17 mouse cellular contexts compared by ENCODE assay signal in genomic region chr11:53758033-53758432, GRCm38 (mm10). TPM values are rescaled to one million over a fixed set of nuclear protein-coding genes. Genes with fewer than 3 reads are reported as not detected.
DNase-seq lines count a peak whose midpoint lies in the region; ATAC-seq and TF ChIP-seq lines count a peak whose summit lies in the region.
"Not testable (repeated sequence)": the region's sequence is repeated elsewhere in the genome, so short reads cannot be mapped to it uniquely, and the experiment has no call there.
"Had no signal": no experiment of that assay in that cellular context is flagged by ENCODE, and none has a peak within 500 bp of the region (broad histone marks: within the 10 kb centered on the region; RNA-seq: fewer than 3 reads in every experiment).

No protein-coding gene starts in this region.

- ATAC-seq in intestine, postnatal 0 days; liver, postnatal 0 days: not testable (repeated sequence)
- ATAC-seq in megakaryocyte progenitor cell, adult 5-6 weeks (replicated peaks; ENCODE audit: poor library complexity), result 0 out of 2 replicates have a peak, but pooled peaks have one; percentile 56

- H3K4me1 ChIP-seq in MEL (ENCODE audit: control insufficient read depth in 1 of 2, insufficient read depth in 2 of 2, low read length in 2 of 2); cortical plate, adult 2 months (ENCODE audit: control insufficient read depth, insufficient read depth, low read length); spleen, adult 2 months (ENCODE audit: control insufficient read depth, insufficient read depth, insufficient read length): not testable (repeated sequence)
- H3K4me1 ChIP-seq in intestine, postnatal 0 days (replicated peaks; ENCODE audit: control insufficient read depth, insufficient read depth, low read length), result peaks cover 25% of the 10 kb centered on the region
- H3K4me1 ChIP-seq in liver, postnatal 0 days (ENCODE audit: insufficient read depth), result peaks cover 21% of the 10 kb centered on the region

- peak; percentile 39 to 61 (median 60) for TF ChIP-seq CTCF in MEL (IDR thresholded peaks at IDR 0.05 in 2 of 3, conservative IDR thresholded peaks at IDR 0.05 in 1 of 3; ENCODE audit: control insufficient read depth in 1 of 3, insufficient read depth in 1 of 3, low read depth in 2 of 3, low read length in 3 of 3, poor library complexity in 1 of 3, severe bottlenecking in 1 of 3)
- TF ChIP-seq CTCF in cortical plate, adult 2 months (IDR thresholded peaks at IDR 0.05; ENCODE audit: extremely low read depth, insufficient read depth, low read length), result peak; percentile 43
- peak; percentile 68 for TF ChIP-seq CTCF in intestine, postnatal 0 days (IDR thresholded peaks at IDR 0.05; ENCODE audit: low read depth)
- TF ChIP-seq CTCF in liver, postnatal 0 days (IDR thresholded peaks at IDR 0.05; ENCODE audit: low read depth), result peak; percentile 67
- peak; percentile 45; the same call in 1 of the 2 replicates for TF ChIP-seq CTCF in spleen, adult 2 months (IDR thresholded peaks at IDR 0.05; ENCODE audit: extremely low read depth, insufficient read depth, insufficient read length, insufficient replicate concordance)

- H3K36me3 ChIP-seq in MEL (ENCODE audit: control insufficient read depth in 1 of 2, insufficient read depth in 2 of 2, low read length in 2 of 2); intestine, postnatal 0 days (ENCODE audit: control insufficient read depth, insufficient read depth); liver, postnatal 0 days (replicated peaks; ENCODE audit: insufficient read depth, low read length); spleen, adult 2 months (ENCODE audit: control insufficient read depth, insufficient read depth, low read length): not testable (repeated sequence)

- not testable (repeated sequence) for H3K4me2 ChIP-seq in intestine, postnatal 0 days (replicated peaks; ENCODE audit: low read depth); liver, postnatal 0 days (ENCODE audit: low read depth, low read length)

- not testable (repeated sequence) for H3K4me3 ChIP-seq in MEL (ENCODE audit: control insufficient read depth in 1 of 2, insufficient read depth in 1 of 2, low read depth in 2 of 2, low read length in 2 of 2); cortical plate, adult 2 months (ENCODE audit: insufficient read depth, low read length); intestine, postnatal 0 days (ENCODE audit: low read depth, low read length); liver, postnatal 0 days (ENCODE audit: low read depth, low read length); spleen, adult 2 months (ENCODE audit: extremely low read depth, insufficient read depth, insufficient read length)

- not testable (repeated sequence) for TF ChIP-seq EP300 in MEL (IDR thresholded peaks at IDR 0.05; ENCODE audit: low read depth in 1 of 2, low read length in 2 of 2); liver, postnatal 0 days (IDR thresholded peaks at IDR 0.05; ENCODE audit: low read depth)

- H3K9ac ChIP-seq in MEL (ENCODE audit: control insufficient read depth, low read depth, low read length, poor library complexity, severe bottlenecking); intestine, postnatal 0 days (ENCODE audit: low read depth, low read length); liver, postnatal 0 days (replicated peaks): not testable (repeated sequence)

- peak; percentile 58 for DNase-seq in A20 (ENCODE audit: low read depth, low spot score)
- DNase-seq in MEL (ENCODE audit: low read depth, low spot score), result peak; percentile 32
- peak; percentile 93 for DNase-seq in heart, adult 11 months
- DNase-seq in liver, postnatal 0 days; spleen, adult 2 months (ENCODE audit: low read depth in 1 of 2, low spot score in 2 of 2): not testable (repeated sequence)

- TF ChIP-seq POLR2A in MEL (IDR thresholded peaks at IDR 0.05; ENCODE audit: control insufficient read depth in 1 of 2, insufficient read depth in 1 of 2, low read depth in 1 of 2, low read length in 2 of 2, poor library complexity in 1 of 2); cortical plate, adult 2 months (IDR thresholded peaks at IDR 0.05; ENCODE audit: extremely low read depth, insufficient read depth, low read length); spleen, adult 2 months (IDR thresholded peaks at IDR 0.05; ENCODE audit: low read depth, low read length): not testable (repeated sequence)

- 51% methylated on average over 8 of the region's 9 CpGs for WGBS in intestine, postnatal 0 days
- 68% methylated on average over 7 of the region's 9 CpGs for WGBS in liver, postnatal 0 days (ENCODE audit: insufficient replicate concordance)
- WGBS in spleen, adult 2 months, result 80% methylated on average over 9 of the region's 9 CpGs

- H3K9me3 ChIP-seq in MEL (replicated peaks; ENCODE audit: insufficient read depth, low read length); intestine, postnatal 0 days (ENCODE audit: control insufficient read depth); liver, postnatal 0 days (ENCODE audit: low read length): not testable (repeated sequence)

- TF ChIP-seq RAD21 in MEL (IDR thresholded peaks at IDR 0.05; ENCODE audit: low read depth, low read length), result peak; percentile 55

- H3K27me3 ChIP-seq in MEL (ENCODE audit: control insufficient read depth in 1 of 2, insufficient read depth in 2 of 2, low read length in 2 of 2); intestine, postnatal 0 days (replicated peaks; ENCODE audit: control insufficient read depth, insufficient read depth, low read length); liver, postnatal 0 days (ENCODE audit: insufficient read depth, low read length); spleen, adult 2 months (ENCODE audit: control insufficient read depth, insufficient read depth, low read length): not testable (repeated sequence)

- not testable (repeated sequence) for H3K27ac ChIP-seq in MEL (ENCODE audit: control insufficient read depth, low read depth, low read length); cortical plate, adult 2 months (ENCODE audit: insufficient read depth, low read length); liver, postnatal 0 days (ENCODE audit: low read depth); spleen, adult 2 months (ENCODE audit: insufficient read depth, low read length)
- peak overlapping the region; percentile 95 for H3K27ac ChIP-seq in intestine, postnatal 0 days (ENCODE audit: low read depth, low read length)

- not testable (repeated sequence) for H3K79me2 ChIP-seq in MEL (ENCODE audit: control insufficient read depth, insufficient read depth, low read length, poor library complexity)

TF ChIP-seq in MEL, 35 proteins besides CTCF, POLR2A, EP300 and RAD21:
- TF ChIP-seq ZNF384 (IDR thresholded peaks at IDR 0.05; ENCODE audit: low read depth, low read length) (peak; percentile 82), SMC3 (IDR thresholded peaks at IDR 0.05; ENCODE audit: low read depth, low read length) (peak; percentile 37)

RNA-seq across cellular contexts. Expression of gene Irf1, which starts 11.8 kb away (rescaled TPM):
- total RNA-seq in MEL (2012; rRNA removed), result 0.46 and 0.73 TPM in 2 replicates
- polyA plus RNA-seq in MEL (2012; ENCODE audit: insufficient read depth in 1 of 2, insufficient read length in 2 of 2, low read depth in 1 of 2, low replicate concordance in 2 of 2, missing spikeins in 1 of 2), result 1 to 10 TPM in 1 of 2 experiments, not detected in 1; 1.9 TPM
- polyA plus RNA-seq in cortical plate, adult 2 months (2012; rRNA removed), result 10.9 and 13.8 TPM in 2 replicates
- polyA plus RNA-seq in intestine, postnatal 0 days (2015; fragmentation: Nextera tagmentation; extraction: Ambion mirVana), result 64.3 and 76.1 TPM in 2 replicates
- 22.0 and 24.5 TPM in 2 replicates for polyA plus RNA-seq in liver, postnatal 0 days (2015; fragmentation: Nextera tagmentation; extraction: Ambion mirVana)
- total RNA-seq in megakaryocyte progenitor cell, adult 5-6 weeks (2015), result 25.0 and 29.8 TPM in 2 replicates
- 32.9 and 46.8 TPM in 2 replicates for total RNA-seq in megakaryocyte progenitor cell, adult 5-6 weeks (2017)
- 111 and 222 TPM in 2 replicates for polyA plus RNA-seq in spleen, adult 2 months (2012; rRNA removed)

RNA-seq across cellular contexts. Expression of gene Gm17334, which starts 15.0 kb away (rescaled TPM):
- total RNA-seq in MEL (2012; rRNA removed), result not detected in 2 replicates
- polyA plus RNA-seq in MEL (2012; ENCODE audit: insufficient read depth in 1 of 2, insufficient read length in 2 of 2, low read depth in 1 of 2, low replicate concordance in 2 of 2, missing spikeins in 1 of 2), result not detected
- 1.4 and 2.3 TPM in 2 replicates for polyA plus RNA-seq in cortical plate, adult 2 months (2012; rRNA removed)
- polyA plus RNA-seq in intestine, postnatal 0 days (2015; fragmentation: Nextera tagmentation; extraction: Ambion mirVana), result 0.17 and 0.67 TPM in 2 replicates
- 0.12 and 0.23 TPM in 2 replicates for polyA plus RNA-seq in liver, postnatal 0 days (2015; fragmentation: Nextera tagmentation; extraction: Ambion mirVana)
- total RNA-seq in megakaryocyte progenitor cell, adult 5-6 weeks (2015), result not detected in 2 replicates
- total RNA-seq in megakaryocyte progenitor cell, adult 5-6 weeks (2017), result 0.37 TPM in 1 of 2 replicates, not detected in the other
- polyA plus RNA-seq in spleen, adult 2 months (2012; rRNA removed), result 1.2 TPM in 2 replicates
- polyA plus RNA-seq: forebrain, embryonic 15.5 days; hindbrain, embryonic 16.5 days; midbrain, embryonic 10.5 days had no signal

RNA-seq across cellular contexts. Expression of gene Il5, which starts 37.4 kb away (rescaled TPM):
- not detected in 2 replicates for total RNA-seq in MEL (2012; rRNA removed)
- not detected for polyA plus RNA-seq in MEL (2012; ENCODE audit: insufficient read depth in 1 of 2, insufficient read length in 2 of 2, low read depth in 1 of 2, low replicate concordance in 2 of 2, missing spikeins in 1 of 2)
- polyA plus RNA-seq in cortical plate, adult 2 months (2012; rRNA removed), result 0.15 and 0.34 TPM in 2 replicates
- polyA plus RNA-seq in intestine, postnatal 0 days (2015; fragmentation: Nextera tagmentation; extraction: Ambion mirVana), result not detected in 2 replicates
- not detected in 2 replicates for polyA plus RNA-seq in liver, postnatal 0 days (2015; fragmentation: Nextera tagmentation; extraction: Ambion mirVana)
- total RNA-seq in megakaryocyte progenitor cell, adult 5-6 weeks (2015), result not detected in 2 replicates
- total RNA-seq in megakaryocyte progenitor cell, adult 5-6 weeks (2017), result not detected in 2 replicates
- polyA plus RNA-seq in spleen, adult 2 months (2012; rRNA removed), result not detected in 2 replicates
- total RNA-seq: adrenal gland, adult 8-10 months; gastrocnemius, adult 8-10 months; heart, postnatal 36 days had no signal
- polyA plus RNA-seq: forebrain, embryonic 15.5 days; heart, embryonic 11.5 days; hindbrain, embryonic 16.5 days; kidney, embryonic 16.5 days; limb, embryonic 13.5 days; midbrain, embryonic 10.5 days had no signal

RNA-seq across cellular contexts. Expression of gene Rad50, which starts 50.9 kb away (rescaled TPM):
- 41.2 and 44.6 TPM in 2 replicates for total RNA-seq in MEL (2012; rRNA removed)
- 100 to 1,000 TPM in 1 of 2 experiments, 10 to 100 TPM in 1; 32.6 to 447 TPM for polyA plus RNA-seq in MEL (2012; ENCODE audit: insufficient read depth in 1 of 2, insufficient read length in 2 of 2, low read depth in 1 of 2, low replicate concordance in 2 of 2, missing spikeins in 1 of 2)
- 6.1 and 6.8 TPM in 2 replicates for polyA plus RNA-seq in cortical plate, adult 2 months (2012; rRNA removed)
- polyA plus RNA-seq in intestine, postnatal 0 days (2015; fragmentation: Nextera tagmentation; extraction: Ambion mirVana), result 15.6 and 19.3 TPM in 2 replicates
- 9.7 and 11.1 TPM in 2 replicates for polyA plus RNA-seq in liver, postnatal 0 days (2015; fragmentation: Nextera tagmentation; extraction: Ambion mirVana)
- 49.3 and 57.7 TPM in 2 replicates for total RNA-seq in megakaryocyte progenitor cell, adult 5-6 weeks (2015)
- 66.5 and 79.1 TPM in 2 replicates for total RNA-seq in megakaryocyte progenitor cell, adult 5-6 weeks (2017)
- polyA plus RNA-seq in spleen, adult 2 months (2012; rRNA removed), result 4.1 and 4.2 TPM in 2 replicates
